Mouse (Mus musculus) lung, postnatal 0 days (tissue): ENCODE measurements around the gene Ajm1.

Experiments used
- CTCF ChIP-seq: IDR thresholded peaks from 2 replicates; pipeline ENCODE4 v1.5.1; 2016; ENCODE audit warnings: antibody characterized with exemption, mild to moderate bottlenecking
- EP300 ChIP-seq: IDR thresholded peaks from 2 replicates; pipeline ENCODE4 v1.6.1; 2016; ENCODE audit warnings: antibody characterized with exemption, mild to moderate bottlenecking, control low read depth

DNA sequence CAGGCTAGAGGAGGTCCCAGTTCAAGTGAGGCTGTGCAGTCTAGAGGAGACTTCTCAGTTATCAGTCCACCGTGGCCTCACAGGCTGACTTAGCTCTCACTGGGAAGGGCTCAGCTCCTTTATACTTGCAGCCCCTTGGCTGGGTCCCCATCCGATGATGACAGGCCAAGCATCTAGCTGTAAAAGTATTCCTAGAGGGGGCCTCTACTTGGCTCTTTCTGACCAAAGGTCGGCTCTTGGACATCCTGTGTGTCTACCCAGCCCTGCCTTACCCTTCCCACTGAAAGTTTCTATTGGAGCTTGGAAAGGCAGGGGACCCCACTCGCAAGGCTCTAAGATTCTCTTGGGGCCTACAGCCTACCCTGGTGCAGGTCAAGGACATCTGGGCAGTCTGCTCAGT is 10.3 kb downstream of the Ajm1 start:
- no peak for TF ChIP-seq CTCF
- no peak for TF ChIP-seq EP300
